Mouse (Mus musculus) c-Kit-positive CD71-positive TER-119-positive erythroid progenitor cells, embryonic 14.5 days (primary cell): ENCODE results near the gene Mavs.

ENCODE experiments used
- DNase-seq: peaks from one replicate; pipeline ENCODE4 v3.0.0-alpha.2; 2013; ENCODE audit warnings: low spot score

Mavs gene

GRCm38 (mm10) chr2:131261481-131262212 lies 27.8 kb downstream of the Mavs start:
- DNase-seq: no peak

GRCm38 (mm10) chr2:131262213-131262672 lies 28.4 kb downstream of the Mavs start, which contains the start of gene Pank2:
Pank2 (plus strand) TSS chr2:131262495.
- peak; percentile 95 for DNase-seq

GRCm38 (mm10) chr2:131262680-131263670 lies 29.1 kb downstream of the Mavs start:
- DNase-seq: peak; percentile 67

- DNase-seq: no peak
Measured at GRCm38 (mm10) chr2:131264027-131264426, 30.2 kb downstream of the Mavs start.

GRCm38 (mm10) chr2:131265056-131265455 lies 31.2 kb downstream of the Mavs start:
- DNase-seq: no peak

- DNase-seq: no peak
Measured at GRCm38 (mm10) chr2:131275493-131275892, 41.6 kb downstream of the Mavs start.

- DNase-seq: no peak
Measured at GRCm38 (mm10) chr2:131276722-131277121, 42.9 kb downstream of the Mavs start.

GRCm38 (mm10) chr2:131281596-131281995 lies 47.7 kb downstream of the Mavs start:
- DNase-seq: no peak

- DNase-seq: no peak
Measured at GRCm38 (mm10) chr2:131286276-131286675, 52.4 kb downstream of the Mavs start.

- DNase-seq: no peak
Measured at GRCm38 (mm10) chr2:131290669-131291068, 56.8 kb downstream of the Mavs start.

GRCm38 (mm10) chr2:131296746-131297261 lies 62.9 kb downstream of the Mavs start:
- DNase-seq: no peak
